Mouse (Mus musculus) erythroblast, embryonic 14.5 days (primary cell): ENCODE data around the gene Mdh1. TPM values are rescaled to one million over a fixed set of nuclear protein-coding genes. Genes with fewer than 3 reads are reported as not detected.
"Not testable (repeated sequence)": the region's sequence is repeated elsewhere in the genome, so short reads cannot be mapped to it uniquely, and the experiment has no call there.

Experiments used
- H3K27me3 ChIP-seq: 2 replicates; pipeline ENCODE4 v1.6.1; 2012; ENCODE audit warnings: inconsistent platforms; ENCODE audit not compliant: control insufficient read depth
- H3K36me3 ChIP-seq: 2 replicates; pipeline ENCODE4 v1.6.1; 2012; ENCODE audit warnings: mild to moderate bottlenecking, inconsistent platforms; ENCODE audit not compliant: control insufficient read depth
- H3K4me1 ChIP-seq: 2 replicates; pipeline ENCODE4 v1.6.1; 2012; ENCODE audit warnings: inconsistent platforms; ENCODE audit not compliant: control insufficient read depth
- H3K4me3 ChIP-seq: replicated peaks from 2 replicates; pipeline ENCODE3; 2012; ENCODE audit warnings: moderate library complexity, mild to moderate bottlenecking, inconsistent platforms
- H3K9me3 ChIP-seq: 2 replicates; pipeline ENCODE4 v1.6.1; 2012; ENCODE audit warnings: low read length, inconsistent platforms, mixed read lengths; ENCODE audit not compliant: control insufficient read depth
- polyA plus RNA-seq: library from polyadenylated mRNA; stranded (reverse); fragments of >175 nt; gene quantifications from 2 replicates; pipeline ENCODE4 v1.2.3, GENCODE M21; 2012

The Mdh1 gene
- polyA plus RNA-seq, 1 experiment = 0.68 TPM

DNA sequence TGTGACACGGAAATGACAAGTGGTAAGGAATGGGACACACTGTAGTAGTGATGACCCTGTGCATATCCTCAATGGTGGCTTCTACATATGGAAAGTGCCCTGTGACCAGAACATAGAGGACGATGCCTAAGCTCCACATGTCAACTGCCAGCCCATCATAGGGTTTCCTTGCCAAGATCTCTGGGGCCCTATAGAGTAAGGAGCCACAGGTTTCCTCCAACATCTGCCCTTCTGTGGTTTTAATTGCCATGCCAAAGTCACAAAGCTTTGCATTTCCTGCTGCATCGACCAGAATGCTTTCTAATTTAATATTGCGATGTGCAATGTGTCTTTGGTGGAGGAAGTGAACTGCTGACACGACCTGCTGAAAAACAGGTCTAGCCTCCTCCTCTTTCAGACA, 65.1 kb downstream of the Mdh1 start:
- not testable (repeated sequence) for H3K4me3 ChIP-seq, H3K4me1 ChIP-seq, H3K27me3 ChIP-seq, H3K9me3 ChIP-seq, H3K36me3 ChIP-seq

Other genes starting within 250 kb of the Mdh1 start
- gene Ugp2, start 201.2 kb downstream of the Mdh1 start, polyA plus RNA-seq = 0.13 and 0.44 TPM in 2 replicates
- not detected in 2 replicates for gene Wdpcp, start 132 bp downstream of the Mdh1 start, polyA plus RNA-seq